Comparison of ENCODE assay signal across 24 mouse cellular contexts in genomic region chr19:22628878-22629277, GRCm38 (mm10).
"Had no signal": no experiment of that assay in that cellular context is flagged by ENCODE, and none has a peak within 500 bp of the region (broad histone marks: within the 10 kb centered on the region; RNA-seq: fewer than 3 reads in every experiment).

No protein-coding gene starts in this region.

- H3K27ac ChIP-seq: heart, embryonic 10.5 days; hindbrain, embryonic 14.5 days; intestine, embryonic 15.5 days; left cerebral cortex, adult 2 months; limb, embryonic 10.5 days; limb, embryonic 12.5 days; liver, embryonic 13.5 days; liver, embryonic 15.5 days had no signal

- ATAC-seq: inflammation-experienced regulatory T-cells, adult 6 months; intestine, embryonic 15.5 days; intestine, postnatal 0 days had no signal

- H3K4me1 ChIP-seq: heart, embryonic 10.5 days; heart, embryonic 12.5 days; intestine, embryonic 15.5 days; limb, embryonic 10.5 days; limb, embryonic 12.5 days; liver, embryonic 13.5 days; liver, embryonic 15.5 days had no signal

- H3K36me3 ChIP-seq: heart, embryonic 10.5 days; heart, embryonic 12.5 days; intestine, embryonic 15.5 days; limb, embryonic 10.5 days; limb, embryonic 12.5 days; liver, embryonic 13.5 days; liver, embryonic 15.5 days had no signal

- H3K27me3 ChIP-seq: heart, embryonic 12.5 days; intestine, embryonic 15.5 days; limb, embryonic 12.5 days; liver, embryonic 13.5 days; liver, embryonic 15.5 days had no signal

- H3K9me3 ChIP-seq: heart, embryonic 10.5 days; heart, embryonic 12.5 days; intestine, embryonic 15.5 days; limb, embryonic 10.5 days; limb, embryonic 12.5 days; liver, embryonic 13.5 days; liver, embryonic 15.5 days had no signal

- DNase-seq: gastrocnemius, postnatal 14 days; gastrocnemius, postnatal 36 days; heart, adult 18-20 months; heart, postnatal 10 days; heart, postnatal 4 days; kidney, adult 18-20 months; kidney, adult 8-10 months; kidney, postnatal 10 days; kidney, postnatal 25 days; kidney, postnatal 4 days; layer of hippocampus, adult 9-11 months; liver; liver, embryonic 13.5 days had no signal

- H3K9ac ChIP-seq: heart, embryonic 12.5 days; hindbrain, embryonic 14.5 days; intestine, embryonic 15.5 days; limb, embryonic 12.5 days; liver, embryonic 13.5 days; liver, embryonic 15.5 days had no signal

- H3K4me2 ChIP-seq: heart, embryonic 12.5 days; hindbrain, embryonic 14.5 days; intestine, embryonic 15.5 days; limb, embryonic 12.5 days; liver, embryonic 11.5 days; liver, embryonic 13.5 days; liver, embryonic 15.5 days had no signal

- H3K4me3 ChIP-seq: heart, embryonic 10.5 days; heart, embryonic 12.5 days; intestine, embryonic 15.5 days; left cerebral cortex, adult 2 months; limb, embryonic 10.5 days; limb, embryonic 12.5 days; liver, embryonic 13.5 days; liver, embryonic 15.5 days had no signal
